Mouse (Mus musculus): ENCODE measurements around the gene Slc2a3. TPM values are rescaled to one million over a fixed set of nuclear protein-coding genes. Genes with fewer than 3 reads are reported as not detected.

The Slc2a3 gene
- polyA plus RNA-seq (2012; rRNA removed): 11.7 and 12.8 TPM in 2 replicates

DNA sequence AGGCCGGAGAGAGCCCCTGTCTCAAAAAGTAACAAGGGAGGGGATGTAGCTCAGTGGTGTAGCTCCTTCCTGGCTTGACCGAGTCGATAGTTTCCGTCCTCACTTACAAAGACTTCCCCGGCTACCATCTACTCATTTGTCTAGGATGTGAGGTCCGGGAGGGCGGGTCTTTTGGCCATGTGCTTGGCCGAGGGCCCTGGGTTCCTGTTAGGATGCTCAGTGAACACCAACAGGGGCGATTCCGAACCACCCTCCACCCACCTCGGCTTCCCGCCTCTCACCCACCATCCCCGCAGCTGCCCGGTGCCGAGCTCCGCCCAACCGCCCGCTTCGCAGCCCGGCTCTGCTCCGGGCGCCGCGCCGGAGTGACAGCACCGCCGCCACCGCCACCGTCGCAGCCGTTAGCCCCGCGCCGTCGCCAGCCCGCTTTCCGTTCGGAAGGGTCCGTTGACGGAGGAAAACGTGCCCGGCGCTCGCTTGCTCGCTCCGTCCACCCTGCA is at the start of gene Slc2a3:
Gene Slc2a3 (minus strand): TSS at position 340 of the 500 bp plus-strand sequence.
- Histone ChIP-seq H3K36me3 (ENCODE audit: control insufficient read depth, insufficient read depth, low read length) (no peaks in the 10 kb centered on the region), H3K27me3 (ENCODE audit: control insufficient read depth, insufficient read depth, low read length) (no peaks in the 10 kb centered on the region), H3K4me1 (replicated peaks; ENCODE audit: control insufficient read depth, insufficient read depth, low read length) (peaks cover 11% of the 10 kb centered on the region), H3K4me3 (ENCODE audit: control insufficient read depth, insufficient read depth, low read length) (peak within 1 kb of the TSS; percentile 94), H3K27ac (ENCODE audit: control insufficient read depth, insufficient read depth, low read length) (peak within 1 kb of the TSS; percentile 14; the same call in 1 of the 2 replicates)
- WGBS: under 1% methylated on average over 46 of the region's 46 CpGs
- peak; percentile 48 for DNase-seq
- TF ChIP-seq CTCF (IDR thresholded peaks at IDR 0.05; ENCODE audit: borderline replicate concordance, control insufficient read depth, extremely low read depth, insufficient read depth, low read length, poor library complexity): no peak
- TF ChIP-seq POLR2A (IDR thresholded peaks at IDR 0.05; ENCODE audit: control insufficient read depth, extremely low read depth, insufficient read depth, low read length, poor library complexity): no peak; the same call in 1 of the 2 replicates

DNA sequence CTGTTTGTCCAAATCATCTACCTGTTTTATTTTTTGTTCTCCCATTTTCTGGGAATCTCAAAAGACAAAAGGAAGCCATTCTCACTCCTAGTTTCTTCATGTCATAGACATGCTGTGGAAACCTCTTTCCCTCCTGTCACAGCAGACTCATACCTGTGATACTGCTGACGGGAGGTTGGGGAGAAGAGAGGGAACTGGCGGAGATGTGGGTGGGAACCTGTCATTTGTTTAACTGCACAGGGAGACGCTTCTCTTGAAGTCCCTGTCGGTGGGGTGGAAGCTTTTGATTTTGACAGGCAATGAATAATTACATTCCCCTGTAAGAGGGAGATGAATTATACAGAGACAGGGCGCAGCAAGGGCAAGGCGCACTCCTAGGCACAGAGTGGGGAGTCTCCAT is 42.3 kb upstream of the Slc2a3 start:
- Histone ChIP-seq H3K27ac (ENCODE audit: control insufficient read depth, insufficient read depth, low read length) (no peak overlapping the region), H3K27me3 (ENCODE audit: control insufficient read depth, insufficient read depth, low read length) (no peaks in the 10 kb centered on the region), H3K4me3 (ENCODE audit: control insufficient read depth, insufficient read depth, low read length) (no peak overlapping the region), H3K36me3 (ENCODE audit: control insufficient read depth, insufficient read depth, low read length) (peaks cover 32% of the 10 kb centered on the region), H3K4me1 (replicated peaks; ENCODE audit: control insufficient read depth, insufficient read depth, low read length) (no peaks in the 10 kb centered on the region)
- TF ChIP-seq POLR2A (IDR thresholded peaks at IDR 0.05; ENCODE audit: control insufficient read depth, extremely low read depth, insufficient read depth, low read length, poor library complexity) (no peak), CTCF (IDR thresholded peaks at IDR 0.05; ENCODE audit: borderline replicate concordance, control insufficient read depth, extremely low read depth, insufficient read depth, low read length, poor library complexity) (no peak)
- DNase-seq: no peak
- 90% methylated on average over 6 of the region's 6 CpGs for WGBS

DNA sequence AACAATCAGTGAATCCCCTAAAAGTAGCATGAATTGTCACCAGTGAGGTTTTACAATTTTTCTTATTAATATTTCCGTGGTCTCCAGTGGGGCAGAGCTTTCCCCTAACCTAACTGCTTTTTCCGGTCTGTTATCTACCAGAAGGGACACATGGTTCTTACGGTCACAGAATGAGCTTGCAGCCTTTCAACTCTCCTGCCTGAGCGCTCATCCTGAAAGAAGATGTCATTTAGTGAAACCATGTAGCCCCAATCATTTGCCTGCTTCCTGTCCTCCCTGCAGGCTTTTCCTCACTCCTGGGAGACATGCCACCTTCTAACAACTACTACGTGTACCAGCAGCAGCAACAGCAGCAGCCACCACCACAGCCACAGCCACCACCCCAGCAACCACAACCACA is 36.1 kb upstream of the Slc2a3 start:
- no peak overlapping the region for H3K4me3 ChIP-seq (ENCODE audit: control insufficient read depth, insufficient read depth, low read length)
- no peak overlapping the region for H3K27ac ChIP-seq (ENCODE audit: control insufficient read depth, insufficient read depth, low read length)
- WGBS: 79% methylated on average over 5 of the region's 5 CpGs
- DNase-seq: no peak
- peaks cover 58% of the 10 kb centered on the region for H3K36me3 ChIP-seq (ENCODE audit: control insufficient read depth, insufficient read depth, low read length)
- H3K27me3 ChIP-seq (ENCODE audit: control insufficient read depth, insufficient read depth, low read length): no peaks in the 10 kb centered on the region
- TF ChIP-seq CTCF (IDR thresholded peaks at IDR 0.05; ENCODE audit: borderline replicate concordance, control insufficient read depth, extremely low read depth, insufficient read depth, low read length, poor library complexity): no peak
- no peak for TF ChIP-seq POLR2A (IDR thresholded peaks at IDR 0.05; ENCODE audit: control insufficient read depth, extremely low read depth, insufficient read depth, low read length, poor library complexity)
- H3K4me1 ChIP-seq (replicated peaks; ENCODE audit: control insufficient read depth, insufficient read depth, low read length): no peaks in the 10 kb centered on the region

DNA sequence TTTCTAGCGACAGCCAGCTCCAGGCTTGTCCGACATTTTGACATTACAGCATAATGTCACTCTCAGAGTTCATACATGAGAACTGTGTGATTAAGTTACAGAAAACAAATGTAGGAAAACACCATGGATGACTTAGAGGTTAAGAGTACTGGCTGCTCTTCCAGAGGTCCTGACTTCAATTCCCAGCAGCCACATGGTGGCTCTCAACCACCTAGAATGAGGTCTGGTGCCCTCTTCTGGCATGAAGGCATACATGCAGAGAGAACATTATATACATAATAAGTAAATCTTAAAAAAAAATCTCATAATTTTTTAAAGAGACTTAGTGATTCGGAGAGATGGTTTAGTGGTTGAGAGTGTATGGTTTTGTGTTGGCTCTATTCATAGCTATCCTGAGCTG is 35.5 kb upstream of the Slc2a3 start:
- H3K36me3 ChIP-seq (ENCODE audit: control insufficient read depth, insufficient read depth, low read length): peaks cover 57% of the 10 kb centered on the region
- H3K4me3 ChIP-seq (ENCODE audit: control insufficient read depth, insufficient read depth, low read length): no peak overlapping the region
- H3K27ac ChIP-seq (ENCODE audit: control insufficient read depth, insufficient read depth, low read length): no peak overlapping the region
- no peak for DNase-seq
- H3K4me1 ChIP-seq (replicated peaks; ENCODE audit: control insufficient read depth, insufficient read depth, low read length): no peaks in the 10 kb centered on the region
- H3K27me3 ChIP-seq (ENCODE audit: control insufficient read depth, insufficient read depth, low read length): no peaks in the 10 kb centered on the region
- TF ChIP-seq POLR2A (IDR thresholded peaks at IDR 0.05; ENCODE audit: control insufficient read depth, extremely low read depth, insufficient read depth, low read length, poor library complexity) (no peak), CTCF (IDR thresholded peaks at IDR 0.05; ENCODE audit: borderline replicate concordance, control insufficient read depth, extremely low read depth, insufficient read depth, low read length, poor library complexity) (no peak)
- WGBS: 98% methylated on average over 3 of the region's 3 CpGs

DNA sequence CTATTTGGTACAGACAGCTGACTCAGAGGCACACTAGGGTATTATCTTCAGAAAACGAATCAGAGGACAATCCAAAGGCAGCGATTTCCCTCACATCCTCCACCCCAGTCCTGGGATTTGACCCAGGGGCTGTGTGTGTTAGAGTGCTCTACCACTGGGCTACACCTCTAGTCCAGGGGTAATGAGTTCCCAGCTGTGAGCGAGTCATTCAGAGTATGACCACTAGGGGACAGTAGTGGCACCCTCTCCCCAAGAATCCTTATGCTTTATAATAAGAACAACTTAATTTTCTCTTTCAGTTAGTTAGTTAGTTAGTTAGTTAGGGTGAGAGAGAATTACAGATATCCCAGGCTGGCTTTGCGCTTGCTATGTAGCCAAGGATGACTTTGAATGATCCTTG is 32.9 kb upstream of the Slc2a3 start:
- 83% methylated on average over 4 of the region's 4 CpGs for WGBS
- Histone ChIP-seq H3K27me3 (ENCODE audit: control insufficient read depth, insufficient read depth, low read length) (no peaks in the 10 kb centered on the region), H3K36me3 (ENCODE audit: control insufficient read depth, insufficient read depth, low read length) (peaks cover 35% of the 10 kb centered on the region), H3K27ac (ENCODE audit: control insufficient read depth, insufficient read depth, low read length) (no peak overlapping the region), H3K4me3 (ENCODE audit: control insufficient read depth, insufficient read depth, low read length) (no peak overlapping the region), H3K4me1 (replicated peaks; ENCODE audit: control insufficient read depth, insufficient read depth, low read length) (no peaks in the 10 kb centered on the region)
- DNase-seq: peak; percentile 59
- no peak for TF ChIP-seq POLR2A (IDR thresholded peaks at IDR 0.05; ENCODE audit: control insufficient read depth, extremely low read depth, insufficient read depth, low read length, poor library complexity)
- TF ChIP-seq CTCF (IDR thresholded peaks at IDR 0.05; ENCODE audit: borderline replicate concordance, control insufficient read depth, extremely low read depth, insufficient read depth, low read length, poor library complexity): peak; percentile 37; the same call in 1 of the 2 replicates

DNA sequence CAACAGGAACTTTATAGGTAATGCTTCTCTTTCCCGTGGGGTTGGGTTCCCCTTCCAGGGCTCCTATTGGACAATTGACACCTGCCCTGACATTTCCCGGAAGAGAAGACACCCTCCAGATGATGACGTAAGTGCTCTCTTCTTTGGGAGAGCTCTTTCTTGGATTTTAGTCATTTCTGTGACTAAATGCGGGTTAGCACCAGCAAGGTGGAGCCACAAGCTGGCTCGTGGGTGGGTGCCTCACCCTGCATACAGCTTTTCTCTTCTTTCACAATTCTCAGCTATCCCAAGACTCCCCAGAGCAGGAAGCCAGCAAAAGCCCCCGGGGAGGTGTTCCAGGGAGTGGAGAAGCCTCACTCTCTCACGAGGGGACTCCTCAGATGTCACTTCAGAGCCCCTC is 31.4 kb upstream of the Slc2a3 start:
- Histone ChIP-seq H3K27ac (ENCODE audit: control insufficient read depth, insufficient read depth, low read length) (no peak overlapping the region), H3K36me3 (ENCODE audit: control insufficient read depth, insufficient read depth, low read length) (peaks cover 29% of the 10 kb centered on the region), H3K27me3 (ENCODE audit: control insufficient read depth, insufficient read depth, low read length) (no peaks in the 10 kb centered on the region), H3K4me3 (ENCODE audit: control insufficient read depth, insufficient read depth, low read length) (no peak overlapping the region), H3K4me1 (replicated peaks; ENCODE audit: control insufficient read depth, insufficient read depth, low read length) (no peaks in the 10 kb centered on the region)
- WGBS: 90% methylated on average over 7 of the region's 7 CpGs
- DNase-seq: no peak
- TF ChIP-seq CTCF (IDR thresholded peaks at IDR 0.05; ENCODE audit: borderline replicate concordance, control insufficient read depth, extremely low read depth, insufficient read depth, low read length, poor library complexity): no peak
- no peak for TF ChIP-seq POLR2A (IDR thresholded peaks at IDR 0.05; ENCODE audit: control insufficient read depth, extremely low read depth, insufficient read depth, low read length, poor library complexity)

DNA sequence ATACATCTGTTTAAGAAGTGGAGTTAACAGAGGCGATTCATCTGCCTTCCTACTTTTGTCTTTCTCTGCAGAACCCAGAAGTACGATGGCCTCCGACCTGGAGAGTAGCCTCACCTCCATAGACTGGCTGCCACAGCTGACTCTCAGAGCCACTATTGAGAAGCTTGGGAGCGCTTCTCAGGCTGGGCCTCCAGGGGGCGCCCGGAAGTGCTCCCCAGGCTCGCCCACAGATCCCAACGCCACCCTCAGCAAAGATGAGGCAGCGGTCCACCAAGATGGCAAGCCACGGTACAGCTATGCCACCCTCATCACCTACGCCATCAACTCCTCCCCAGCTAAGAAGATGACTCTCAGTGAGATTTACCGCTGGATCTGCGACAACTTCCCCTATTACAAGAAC is 26.6 kb upstream of the Slc2a3 start:
- no peak overlapping the region for H3K4me3 ChIP-seq (ENCODE audit: control insufficient read depth, insufficient read depth, low read length)
- DNase-seq: peak; percentile 44
- H3K27me3 ChIP-seq (ENCODE audit: control insufficient read depth, insufficient read depth, low read length): no peaks in the 10 kb centered on the region
- WGBS: 78% methylated on average over 13 of the region's 13 CpGs
- peaks cover 3% of the 10 kb centered on the region; the same call in 1 of the 2 replicates for H3K36me3 ChIP-seq (ENCODE audit: control insufficient read depth, insufficient read depth, low read length)
- H3K4me1 ChIP-seq (replicated peaks; ENCODE audit: control insufficient read depth, insufficient read depth, low read length): peaks cover 11% of the 10 kb centered on the region
- TF ChIP-seq POLR2A (IDR thresholded peaks at IDR 0.05; ENCODE audit: control insufficient read depth, extremely low read depth, insufficient read depth, low read length, poor library complexity) (no peak), CTCF (IDR thresholded peaks at IDR 0.05; ENCODE audit: borderline replicate concordance, control insufficient read depth, extremely low read depth, insufficient read depth, low read length, poor library complexity) (peak; percentile 57; the same call in 1 of the 2 replicates)
- H3K27ac ChIP-seq (ENCODE audit: control insufficient read depth, insufficient read depth, low read length): no peak overlapping the region

Data from thymus, adult 2 months (tissue).